Mouse (Mus musculus): ENCODE data around the gene Pecam1.
"Not testable (repeated sequence)": the region's sequence is repeated elsewhere in the genome, so short reads cannot be mapped to it uniquely, and the experiment has no call there.

Pecam1 gene

DNA sequence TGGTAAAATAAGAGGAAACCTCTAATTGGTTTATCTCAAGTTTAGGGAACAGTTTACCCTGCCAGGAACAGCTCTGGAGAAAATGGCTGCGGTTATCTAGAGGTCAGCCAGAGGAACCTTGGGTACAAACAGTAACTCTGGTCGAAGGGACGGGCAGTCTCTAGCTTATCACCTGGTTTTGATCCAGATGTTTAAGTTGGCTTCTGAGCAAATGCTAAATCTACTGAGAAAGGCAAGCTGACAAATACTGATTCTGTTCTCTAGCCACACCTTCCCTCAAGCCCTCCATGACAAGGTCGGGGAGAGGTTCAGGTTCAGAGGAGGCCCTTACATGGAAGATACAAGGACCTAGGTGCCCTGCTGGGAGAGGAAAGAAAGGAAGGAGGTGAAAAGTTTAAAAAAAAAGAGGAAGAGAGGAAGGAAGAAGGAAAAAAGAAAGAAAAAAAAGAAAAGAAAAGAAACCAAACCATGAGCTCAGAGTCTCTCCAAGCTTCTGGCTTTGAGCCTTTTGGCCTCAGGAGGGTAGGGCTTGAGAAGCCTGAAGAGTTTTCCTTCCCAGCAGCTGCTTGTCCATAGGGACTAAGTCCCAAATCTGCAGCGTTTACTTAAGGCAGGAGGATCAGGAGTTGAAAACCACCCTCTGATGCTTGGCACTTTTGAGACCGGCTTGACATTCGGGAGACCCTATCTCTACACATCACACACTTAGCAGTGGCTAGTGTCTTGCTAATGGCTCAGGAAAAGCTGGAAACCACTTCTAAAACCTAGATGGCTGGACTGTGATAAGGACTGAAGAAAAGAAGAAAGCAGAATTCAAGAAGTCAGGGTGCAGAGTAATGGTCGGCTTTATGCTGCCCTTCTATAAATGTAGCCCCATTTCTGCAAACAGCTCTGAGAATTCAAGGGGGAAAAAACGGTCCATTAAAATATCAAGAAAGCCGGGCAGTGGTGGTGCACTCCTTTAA lies 21.7 kb downstream of the Pecam1 start:
- DNase-seq (ENCODE audit: low spot score) = no peak

DNA sequence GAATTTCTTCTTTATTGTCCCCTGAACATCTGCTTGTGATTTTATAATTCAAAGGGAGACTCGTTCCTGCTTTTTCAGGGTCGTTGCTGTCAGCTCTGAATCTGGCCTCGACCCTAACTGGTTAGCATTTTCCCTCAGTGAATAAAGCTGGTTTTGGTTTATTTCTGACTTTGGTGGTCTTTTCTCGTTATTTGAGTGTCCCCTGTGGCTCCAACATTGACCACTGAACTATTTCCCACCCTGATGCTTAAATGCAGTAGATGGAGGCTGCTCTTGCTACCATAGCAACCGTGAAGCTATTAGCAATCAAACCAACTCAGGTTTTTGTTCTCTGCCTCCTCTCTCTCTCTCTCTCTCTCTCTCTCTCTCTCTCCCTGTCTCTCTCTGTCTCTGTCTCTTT lies 22.5 kb downstream of the Pecam1 start:
- no peak for DNase-seq (ENCODE audit: low spot score)

DNA sequence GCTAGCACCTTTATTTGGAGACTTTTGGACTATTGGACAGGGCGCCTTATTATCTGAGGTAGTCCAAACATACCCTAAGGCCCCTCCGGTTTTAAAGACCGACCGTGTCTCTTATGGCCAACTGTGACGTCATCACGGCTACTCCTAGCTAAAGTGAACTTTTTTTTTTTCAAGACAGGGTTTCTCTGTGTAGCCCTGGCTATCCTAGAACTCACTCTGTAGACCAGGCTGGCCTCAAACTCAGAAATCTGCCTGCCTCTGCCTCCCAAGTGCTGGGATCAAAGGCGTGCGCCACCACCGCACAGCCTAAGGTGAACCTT lies 25.6 kb downstream of the Pecam1 start:
- DNase-seq (ENCODE audit: low spot score) = not testable (repeated sequence)

DNA sequence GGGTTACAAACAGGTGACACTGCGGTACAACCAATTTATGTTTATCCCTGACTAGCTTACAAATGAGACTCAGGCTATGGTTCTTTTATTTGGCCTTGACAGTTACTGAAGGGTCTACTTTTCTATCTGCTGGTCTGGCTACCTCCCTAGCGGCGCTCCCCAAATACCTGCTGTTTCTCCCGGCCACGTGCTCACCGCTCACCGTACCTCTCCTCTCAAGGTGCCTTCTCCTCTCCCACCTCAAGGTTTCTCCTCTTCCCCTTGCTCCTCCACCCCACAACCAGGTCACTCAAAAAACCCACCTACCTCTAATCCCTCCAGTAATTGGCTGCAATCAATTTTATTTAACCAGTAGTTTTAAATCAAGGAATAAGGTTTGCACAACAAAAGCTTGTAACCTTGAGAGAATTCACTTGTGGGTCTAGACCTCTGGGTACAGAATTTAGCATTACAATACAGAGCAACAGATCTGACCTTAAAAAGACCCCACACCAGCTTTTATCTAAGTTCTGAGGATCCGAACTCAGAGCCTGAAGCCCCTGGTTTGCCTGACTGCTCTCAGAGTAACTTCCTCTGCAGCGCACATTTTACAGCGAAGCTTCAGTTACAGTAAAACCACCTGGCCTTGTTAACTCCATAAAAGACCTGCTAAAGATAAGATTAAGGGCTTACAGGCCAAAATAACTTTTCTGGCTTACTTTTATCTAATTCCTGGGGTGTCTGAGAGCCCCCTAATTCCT lies 26.1 kb downstream of the Pecam1 start:
- DNase-seq (ENCODE audit: low spot score) = no peak

DNA sequence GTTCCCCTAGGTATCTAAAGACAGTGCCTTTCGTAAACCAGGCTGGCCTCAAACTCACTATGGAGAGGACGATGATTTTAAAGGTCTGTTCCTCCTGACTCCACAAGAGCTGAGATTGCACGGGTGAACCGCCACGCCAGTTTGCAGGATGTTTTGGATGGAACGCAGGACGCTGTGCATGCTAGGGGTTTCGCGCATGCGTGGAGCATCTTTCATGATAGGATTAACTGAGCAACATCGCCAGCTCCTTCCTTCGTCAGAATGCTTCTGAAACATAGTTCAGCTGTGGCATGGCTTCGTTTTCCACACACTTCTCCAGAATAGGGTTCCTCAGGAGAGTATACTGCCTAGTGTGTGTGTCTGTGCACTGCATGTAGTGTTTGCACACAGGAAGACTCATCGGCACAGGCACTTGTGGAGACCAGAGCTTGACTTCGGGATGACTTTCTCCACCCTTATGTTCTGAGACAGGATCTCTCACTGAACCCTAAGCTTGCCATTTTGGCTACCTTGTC lies 26.8 kb downstream of the Pecam1 start:
- no peak for DNase-seq (ENCODE audit: low spot score)

DNA sequence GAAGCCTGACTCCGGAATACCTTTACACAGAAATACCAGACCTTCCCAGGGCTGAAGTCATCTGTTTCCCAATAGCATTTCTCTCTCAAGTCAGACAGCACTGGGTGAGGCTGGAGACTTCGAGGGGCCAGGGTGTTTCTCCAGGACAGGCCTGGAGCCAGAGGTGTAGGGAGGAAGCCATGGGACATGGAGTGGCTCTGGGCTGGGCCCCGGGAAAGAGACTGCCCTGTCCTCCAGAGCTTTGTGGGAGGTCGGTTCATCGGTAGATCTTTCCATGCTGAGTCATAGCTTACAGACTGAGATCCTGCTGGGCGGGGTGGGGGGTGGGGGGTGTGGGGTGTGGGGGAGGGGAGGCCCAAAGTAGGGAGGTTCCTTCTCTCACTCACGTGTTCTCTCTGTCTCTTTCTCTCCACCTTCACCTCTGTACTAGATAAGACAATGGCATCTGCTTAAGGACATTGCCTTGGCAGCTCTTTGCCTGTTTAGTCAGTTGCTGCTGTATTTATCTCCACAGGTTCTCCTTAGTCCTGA lies 27.5 kb downstream of the Pecam1 start:
- no peak for DNase-seq (ENCODE audit: low spot score)

DNA sequence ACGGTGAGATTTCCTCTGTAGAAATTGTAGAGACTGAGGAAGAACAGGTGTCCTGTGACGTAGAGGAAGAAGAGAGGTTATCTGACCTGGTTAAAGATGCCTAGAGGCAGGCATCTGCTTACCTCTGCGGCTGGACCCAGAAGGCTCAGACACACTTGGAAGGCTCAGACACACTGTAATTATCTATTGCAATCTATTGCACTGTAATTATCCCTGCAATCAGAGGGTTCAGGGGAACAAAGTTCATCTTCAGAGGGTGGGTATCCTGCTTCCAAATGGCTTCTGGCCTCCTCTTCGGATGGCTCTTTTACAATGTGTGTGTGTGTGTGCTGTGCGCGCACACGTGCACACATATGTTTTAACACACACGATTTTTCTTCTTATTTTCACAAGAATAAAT lies 30.0 kb downstream of the Pecam1 start:
- no peak for DNase-seq (ENCODE audit: low spot score)

DNA sequence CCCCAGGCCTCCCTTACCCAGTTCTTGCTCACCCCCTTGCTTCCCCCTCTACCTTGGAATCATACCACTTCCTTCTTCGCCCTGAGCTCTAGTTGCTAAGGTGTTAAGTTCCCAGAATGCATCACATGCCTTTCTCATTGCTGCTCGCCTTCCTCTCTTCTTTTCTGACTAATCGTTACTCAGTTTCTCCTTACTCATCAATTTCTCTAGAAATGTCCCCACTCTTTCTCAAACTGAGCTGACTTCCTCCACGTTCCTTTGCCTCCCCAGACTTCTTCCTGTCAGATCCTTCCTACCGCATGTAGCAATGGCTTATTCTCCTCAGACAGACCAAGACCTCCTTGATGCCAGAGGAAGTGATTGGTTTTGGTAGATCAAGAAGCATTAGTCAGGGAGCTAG lies 33.9 kb downstream of the Pecam1 start:
- no peak for DNase-seq (ENCODE audit: low spot score)

DNA sequence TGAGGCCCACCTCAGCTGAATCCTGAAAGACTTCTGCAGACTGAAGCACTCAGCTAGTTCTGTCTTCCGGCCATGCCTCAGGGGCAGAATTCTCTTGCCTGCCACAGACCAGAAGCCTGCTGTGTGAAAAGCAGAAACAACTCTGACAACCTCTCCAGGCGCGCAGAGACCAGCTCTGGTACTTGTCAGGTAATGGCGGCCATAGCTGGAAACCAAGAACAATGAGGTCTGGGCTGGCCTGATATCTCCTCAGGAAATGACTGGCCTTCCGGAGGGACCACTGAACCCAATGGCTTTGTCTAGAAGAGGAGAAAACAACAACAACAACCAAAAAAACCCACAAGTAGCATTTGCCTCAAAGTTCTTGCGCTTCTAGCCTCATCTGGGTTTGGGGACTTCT lies 35.4 kb downstream of the Pecam1 start:
- no peak for DNase-seq (ENCODE audit: low spot score)

DNA sequence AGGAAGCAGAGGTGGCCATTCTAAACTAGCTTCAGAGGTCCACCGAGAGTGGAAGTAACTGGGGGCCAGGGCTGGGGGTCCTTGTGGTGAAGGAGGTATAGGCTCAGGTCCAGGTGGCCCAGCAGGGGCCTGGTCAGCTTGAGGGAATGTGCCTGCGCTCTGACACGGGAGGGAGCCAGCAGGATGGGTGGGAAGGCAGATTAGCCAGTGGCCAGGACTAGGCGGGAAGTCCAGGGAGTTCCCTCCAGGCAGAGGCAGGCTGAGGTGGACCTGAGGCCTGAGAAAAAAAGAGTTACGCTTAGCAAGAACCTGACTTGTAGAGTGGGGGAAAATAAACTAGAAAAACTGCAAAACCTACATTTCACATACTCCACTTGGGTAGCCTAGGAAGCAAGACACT lies 39.6 kb downstream of the Pecam1 start:
- no peak for DNase-seq (ENCODE audit: low spot score)

DNA sequence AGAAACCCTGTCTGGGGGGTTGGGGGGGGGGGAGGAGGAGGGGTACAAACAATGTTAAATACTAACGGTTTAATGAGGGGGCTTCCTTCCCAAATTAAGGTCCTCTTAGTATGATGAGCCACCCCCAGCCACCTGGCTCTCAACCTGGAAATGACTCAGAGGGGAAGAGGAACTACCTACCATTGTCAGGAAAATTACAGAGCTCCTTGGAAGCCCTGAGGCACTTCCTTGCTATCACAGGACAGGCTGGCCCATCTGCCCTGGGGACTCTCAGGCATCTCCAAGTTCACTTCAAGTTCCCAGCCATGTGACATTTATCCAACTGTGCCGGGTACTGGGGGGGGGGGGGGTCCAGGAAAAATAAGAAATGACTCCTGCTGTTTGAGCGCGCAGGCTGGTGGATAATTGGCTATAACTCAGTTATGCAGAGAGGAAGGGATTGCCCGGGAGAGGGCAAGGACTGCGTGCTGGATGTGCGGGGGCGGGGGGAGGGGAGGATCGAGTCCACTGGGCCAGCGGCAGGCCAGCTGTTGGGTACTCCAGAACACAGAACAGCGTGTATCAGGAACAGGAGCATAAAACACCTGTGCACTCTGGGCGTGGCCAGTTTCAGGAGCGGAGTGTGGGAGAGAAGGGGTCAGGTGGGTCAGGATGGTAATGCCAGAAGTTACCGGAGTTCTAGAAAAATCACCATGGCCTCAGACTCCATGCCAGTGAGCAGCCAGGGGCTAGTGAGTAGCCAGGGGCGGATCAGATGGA lies 41.0 kb downstream of the Pecam1 start:
- DNase-seq (ENCODE audit: low spot score) = peak; percentile 50

DNA sequence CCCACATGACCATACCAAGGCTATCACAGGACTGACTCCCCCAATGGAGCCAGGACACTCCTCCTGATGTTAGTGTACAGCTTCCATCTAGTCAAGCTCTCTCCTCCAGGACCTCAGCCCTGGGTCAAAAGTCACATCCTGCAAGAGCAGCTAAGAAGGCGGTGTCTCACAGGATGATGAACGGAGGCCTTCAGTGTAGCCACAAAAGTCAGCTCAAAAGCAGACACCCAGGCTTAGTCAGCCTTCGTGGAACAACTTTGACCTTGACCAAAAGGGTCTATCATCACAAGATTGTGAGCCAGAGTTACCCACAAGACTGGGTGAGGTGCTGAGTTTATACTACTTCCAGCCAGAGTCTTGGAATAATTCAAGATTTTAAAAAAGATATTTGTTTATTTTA lies 42.6 kb downstream of the Pecam1 start:
- DNase-seq (ENCODE audit: low spot score) = no peak

DNA sequence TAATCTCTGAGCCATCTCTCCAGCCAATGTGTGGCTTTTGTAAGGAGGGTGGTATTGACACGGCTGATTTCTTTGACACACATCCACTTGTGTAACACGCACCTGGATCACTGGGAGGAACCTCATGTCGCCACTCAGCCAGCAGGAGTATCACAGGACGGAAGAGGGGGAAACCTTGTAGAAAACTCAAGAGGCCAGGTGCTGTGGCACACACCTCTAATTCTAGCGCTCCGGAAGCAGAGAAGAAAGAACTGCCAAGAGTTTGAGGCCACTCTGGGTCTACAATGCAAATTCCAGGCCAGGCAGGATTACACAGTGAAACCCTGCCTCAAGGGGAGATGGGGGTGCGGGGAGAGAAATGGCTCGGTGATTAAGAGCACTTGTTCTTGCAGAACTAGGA lies 43.3 kb downstream of the Pecam1 start:
- no peak for DNase-seq (ENCODE audit: low spot score)

DNA sequence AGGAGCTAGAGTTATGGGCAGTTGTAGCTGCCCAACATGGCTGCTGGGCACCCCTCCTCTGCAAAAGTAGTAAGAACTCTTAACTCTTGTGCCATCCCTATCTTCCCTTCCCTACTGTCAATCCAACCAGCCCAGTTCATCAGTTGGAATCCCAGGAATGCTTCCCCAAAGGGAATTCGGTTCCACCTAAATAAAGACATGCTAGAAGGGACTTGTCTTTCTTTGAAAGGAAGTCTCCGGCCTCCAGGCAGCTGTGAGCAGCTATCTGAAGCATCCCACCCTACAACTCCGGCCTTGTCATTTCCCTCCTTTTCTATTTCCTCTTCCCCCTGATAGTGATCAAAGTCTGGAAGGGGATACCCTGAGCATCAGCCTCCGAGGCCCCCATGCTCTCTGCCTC lies 44.2 kb downstream of the Pecam1 start:
- no peak for DNase-seq (ENCODE audit: low spot score)

DNA sequence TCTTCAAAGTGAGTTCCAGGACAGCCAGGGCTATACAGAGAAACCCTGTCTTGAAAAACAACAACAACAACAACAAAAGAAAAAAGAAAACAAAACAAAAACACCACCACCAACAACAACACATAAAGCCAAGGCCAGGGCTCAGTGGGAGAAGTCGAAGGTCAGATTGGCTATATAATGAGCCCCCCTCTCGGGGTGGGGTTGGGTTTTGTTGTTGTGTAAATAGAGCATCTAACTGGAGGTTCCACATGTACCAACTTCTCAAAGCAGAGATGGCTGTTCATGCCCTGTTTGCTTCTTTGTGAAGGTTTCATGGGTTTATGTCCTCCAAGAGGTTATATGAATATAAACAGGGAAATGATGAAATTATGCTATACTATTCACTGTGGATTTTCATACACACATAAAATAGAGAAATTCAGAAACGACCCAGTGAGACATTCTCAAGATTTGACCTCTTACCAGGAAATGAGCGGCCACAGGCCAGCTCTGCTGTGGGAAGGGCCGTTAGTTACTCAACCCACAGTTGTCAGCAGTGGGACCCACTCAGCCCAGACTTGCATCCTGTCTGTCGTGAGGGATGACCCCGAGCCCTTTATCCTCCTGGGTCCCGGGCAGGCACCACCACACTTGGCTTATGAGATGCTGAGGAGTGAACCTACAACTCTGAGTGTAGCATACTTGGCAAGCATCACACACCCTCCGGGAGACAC lies 45.9 kb downstream of the Pecam1 start:
- no peak for DNase-seq (ENCODE audit: low spot score)

DNA sequence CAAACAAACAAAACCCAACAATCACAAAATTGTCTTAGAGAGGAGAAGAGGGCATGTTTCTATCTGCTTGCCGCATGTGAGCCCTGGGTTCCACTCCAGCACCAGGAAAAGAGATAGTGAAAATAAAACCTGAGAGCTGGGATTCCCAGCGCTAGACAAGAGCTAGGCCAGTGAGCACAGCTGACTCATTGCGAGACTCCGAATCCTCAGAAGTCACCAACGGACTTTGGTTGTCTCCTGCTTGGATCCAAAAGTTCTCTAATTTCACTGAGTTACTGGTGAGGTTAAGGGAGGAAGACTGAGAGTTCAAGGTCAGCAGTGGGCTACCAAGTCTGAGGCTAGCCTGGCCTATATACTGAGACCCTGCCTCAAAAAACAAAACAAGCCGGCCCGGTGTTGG lies 46.5 kb downstream of the Pecam1 start:
- DNase-seq (ENCODE audit: low spot score) = no peak

DNA sequence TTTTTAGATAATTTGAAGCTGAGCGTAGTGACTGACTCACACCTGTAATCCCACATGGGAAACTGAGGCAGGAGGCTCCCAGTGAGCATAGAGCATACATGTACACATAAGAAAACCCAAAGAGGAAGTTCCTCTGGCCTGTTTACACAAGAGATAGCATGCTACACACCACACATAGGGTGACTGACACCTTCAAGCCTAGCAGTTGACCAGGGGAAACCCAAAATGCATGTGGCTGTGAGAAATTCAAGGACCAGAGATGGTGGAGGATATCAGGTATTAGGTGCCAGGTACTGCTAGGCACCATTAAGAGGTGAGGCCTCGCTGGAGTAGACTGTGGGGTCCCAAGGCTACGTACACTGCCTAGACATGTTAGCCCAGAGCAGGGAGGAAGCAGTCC lies 47.8 kb downstream of the Pecam1 start:
- no peak for DNase-seq (ENCODE audit: low spot score)

DNA sequence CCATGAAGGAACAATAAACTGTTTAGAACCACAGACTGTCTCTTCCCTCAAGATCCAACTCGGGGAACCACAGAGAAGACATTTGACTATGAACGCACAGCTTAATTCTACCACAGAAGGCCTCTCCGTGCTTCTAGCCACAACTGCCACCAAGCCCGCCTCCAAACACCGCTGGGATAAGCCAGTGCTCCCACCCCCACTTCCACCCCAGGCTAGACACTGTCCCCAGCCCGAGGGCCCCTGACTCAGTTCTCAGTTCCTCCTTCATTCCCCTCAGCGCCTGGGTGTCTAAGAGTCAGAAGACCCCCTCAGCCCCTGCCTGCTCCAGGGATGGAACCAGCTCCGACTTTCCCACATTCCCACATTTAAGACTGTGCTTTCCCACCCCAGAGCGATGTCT lies 48.8 kb downstream of the Pecam1 start:
- DNase-seq (ENCODE audit: low spot score) = no peak

DNA sequence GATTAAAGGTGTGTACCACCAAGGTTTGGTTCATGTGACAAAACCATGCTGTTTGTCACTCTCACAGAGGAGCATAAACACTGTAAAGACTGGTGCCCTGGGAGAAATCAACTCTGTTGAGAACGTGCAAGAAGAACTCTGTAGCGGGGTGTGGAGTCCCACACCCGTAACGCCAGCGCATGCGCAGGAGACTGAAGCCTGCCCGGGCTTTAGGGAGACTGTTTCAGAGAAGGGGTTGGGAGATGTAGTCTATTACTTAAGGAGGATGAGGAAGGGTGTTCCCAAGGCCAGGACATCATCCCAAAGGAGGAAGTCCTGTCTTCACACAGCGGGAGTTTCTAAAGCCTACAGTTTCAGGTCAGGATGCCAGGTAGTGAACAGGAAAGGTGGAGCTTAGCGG lies 51.3 kb downstream of the Pecam1 start:
- DNase-seq (ENCODE audit: low spot score) = no peak

DNA sequence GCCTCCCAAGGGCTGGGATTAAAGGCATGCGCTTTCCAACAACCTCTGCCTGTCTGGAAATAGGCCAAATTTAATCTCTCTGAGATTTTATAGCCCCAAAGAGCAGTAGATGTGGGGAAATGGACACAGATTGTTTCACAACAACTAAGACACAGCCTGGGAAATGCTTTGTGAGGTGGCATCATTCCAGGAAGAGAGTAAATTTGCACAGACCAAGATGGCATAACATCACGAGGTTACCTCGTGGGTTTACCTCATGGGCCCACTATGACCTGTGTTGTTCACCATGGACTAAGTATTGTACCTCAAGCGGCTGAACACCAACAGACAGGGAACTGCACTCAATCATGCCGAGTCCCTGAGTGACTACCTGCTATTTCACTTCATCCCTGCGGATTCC lies 52.1 kb downstream of the Pecam1 start:
- no peak for DNase-seq (ENCODE audit: low spot score)

DNA sequence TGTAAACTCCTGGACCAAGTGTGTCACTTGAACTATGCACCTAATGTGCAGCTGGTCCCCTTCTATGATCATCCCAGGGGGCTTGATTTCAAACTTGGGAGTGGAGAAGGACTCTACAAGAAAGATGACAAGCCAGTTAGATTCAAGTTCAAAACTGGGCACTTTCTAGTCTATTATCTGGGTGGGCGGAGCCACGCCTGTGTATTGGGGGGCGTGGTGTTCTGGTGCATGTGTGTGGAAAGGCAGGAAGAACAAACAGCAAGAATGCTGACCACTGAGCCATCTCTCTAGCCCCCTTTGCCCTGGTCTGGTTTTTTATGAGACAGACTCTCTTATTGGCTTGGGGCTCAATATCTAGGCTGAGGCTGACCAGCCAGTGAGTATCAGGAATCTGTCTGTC lies 54.5 kb downstream of the Pecam1 start:
- no peak for DNase-seq (ENCODE audit: low spot score)

DNA sequence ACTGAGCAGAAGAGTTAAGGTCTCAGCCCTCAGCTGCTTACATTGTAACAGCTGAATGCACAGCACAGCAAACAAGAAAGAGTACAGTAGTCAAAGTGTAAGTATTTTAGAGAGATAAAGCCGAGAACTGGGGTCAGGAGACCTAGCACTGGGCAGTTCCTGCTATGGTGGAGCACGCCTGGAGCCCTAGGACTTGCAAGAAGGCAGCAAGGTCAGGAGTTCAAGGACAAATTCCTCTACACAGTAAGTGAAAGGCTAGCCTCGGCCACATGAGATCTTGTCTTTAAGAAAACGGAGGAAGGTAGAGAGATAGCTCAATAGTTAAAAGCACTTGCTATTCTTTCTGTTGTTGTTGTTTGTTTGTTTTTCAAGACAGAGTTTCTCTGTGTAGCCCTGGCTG lies 57.5 kb downstream of the Pecam1 start:
- DNase-seq (ENCODE audit: low spot score) = no peak
